Mouse (Mus musculus) E14TG2a.4 (cell line): ENCODE measurements around the gene Lce1j.

Experiments
- CTCF ChIP-seq: conservative IDR thresholded peaks from 2 replicates; pipeline ENCODE4 v1.5.1; 2014; ENCODE audit warnings: low read length
- NANOG ChIP-seq: IDR thresholded peaks from 2 replicates; pipeline ENCODE4 v1.6.1; 2014; ENCODE audit warnings: borderline replicate concordance, low read length, mixed read lengths
- POU5F1 ChIP-seq: IDR thresholded peaks from 2 replicates; pipeline ENCODE4 v1.6.1; 2014; ENCODE audit warnings: low read length, borderline replicate concordance

DNA sequence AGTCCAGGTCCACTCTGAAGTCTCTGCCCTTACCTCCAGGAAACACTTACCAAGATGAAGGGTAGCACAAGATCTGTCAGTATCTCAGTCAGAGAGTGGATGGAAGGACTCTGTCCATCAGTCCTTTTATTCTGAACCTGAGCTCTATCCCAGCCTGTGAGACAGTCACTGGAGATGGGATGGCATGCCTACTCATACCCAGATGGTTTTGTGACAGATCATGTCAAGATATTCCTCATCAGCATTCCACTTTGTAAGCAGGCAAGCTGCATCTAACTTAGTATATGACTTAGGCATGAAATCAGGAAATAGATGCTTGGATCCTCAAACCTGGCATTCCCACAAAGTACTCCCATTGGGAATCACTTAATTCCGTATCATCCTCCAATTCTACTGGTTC, 11.5 kb downstream of the Lce1j start, which contains the start of gene Lce1i:
- TF ChIP-seq CTCF (no peak), NANOG (no peak), POU5F1 (no peak)
